Mouse (Mus musculus) inflammation-experienced regulatory T-cells, adult 6 months (primary cell): ENCODE results near the gene D17Wsu92e. TPM values are rescaled to one million over a fixed set of nuclear protein-coding genes. Genes with fewer than 3 reads are reported as not detected.

Experiments
- polyA plus RNA-seq, 3 experiments: library from polyadenylated mRNA; unstranded; fragments of 100-300 nt; shearing (Covaris generic); gene quantifications; one replicate each; pipeline ENCODE4 v1.2.1; 2017

D17Wsu92e gene
- polyA plus RNA-seq, 3 experiments from 2014 or later = 12.0 to 15.9 (median 14.3) TPM

Other genes with a start within 250 kb of the D17Wsu92e start
- gene Nudt3, start 197.2 kb downstream of the D17Wsu92e start, polyA plus RNA-seq = 10 to 100 TPM; 28.1 to 42.5 (median 32.0) TPM
- not detected for gene RPS10-NUDT3, start 185.4 kb downstream of the D17Wsu92e start, polyA plus RNA-seq
- 1,000 to 10,000 TPM; 1,299 to 2,086 (median 1,613) TPM for gene Rps10, start 184.0 kb downstream of the D17Wsu92e start, polyA plus RNA-seq
- gene Pacsin1, start 165.1 kb downstream of the D17Wsu92e start, polyA plus RNA-seq = 10 to 100 TPM; 12.2 to 49.0 (median 34.4) TPM
- gene Spdef, start 91.7 kb downstream of the D17Wsu92e start, polyA plus RNA-seq = not detected
- gene Snrpc, start 17.5 kb upstream of the D17Wsu92e start, polyA plus RNA-seq = 100 to 1,000 TPM in 1 of 3 experiments, 10 to 100 TPM in 2; 83.3 to 136 (median 92.9) TPM
- 1 to 10 TPM in 1 of 3 experiments, under 1 TPM in 2; 0.77 to 1.2 (median 0.86) TPM for gene Uhrf1bp1, start 35.8 kb upstream of the D17Wsu92e start, polyA plus RNA-seq
- gene Anks1, start 88.7 kb upstream of the D17Wsu92e start, polyA plus RNA-seq = 1 to 10 TPM; 1.9 to 5.0 (median 3.8) TPM
- gene Taf11, start 89.2 kb upstream of the D17Wsu92e start, polyA plus RNA-seq = 10 to 100 TPM; 39.7 to 54.3 (median 42.1) TPM